Mouse (Mus musculus): ENCODE measurements around the gene Tipin.

GRCm38 (mm10) chr9:64272611-64273010 is 8.8 kb upstream of the Tipin start:
- TF ChIP-seq CTCF (IDR thresholded peaks at IDR 0.05; ENCODE audit: low read depth, low read length) (peak; percentile 71), POLR2A (IDR thresholded peaks at IDR 0.05; ENCODE audit: extremely low read depth, insufficient read depth, low read length) (no peak)
